Mouse (Mus musculus) liver, embryonic 14.5 days (tissue): ENCODE measurements around the gene Ppard. TPM values are rescaled to one million over a fixed set of nuclear protein-coding genes. Genes with fewer than 3 reads are reported as not detected.
"Not testable (repeated sequence)": the region's sequence is repeated elsewhere in the genome, so short reads cannot be mapped to it uniquely, and the experiment has no call there.

Source experiments
- ATAC-seq: fragments of 200-750 bp; cut with Nextera tagmentation; 2 replicates; pipeline ENCODE4 v1.8.0; 2017; ENCODE audit warnings: moderate number of reproducible peaks, mild to moderate bottlenecking, moderate library complexity; ENCODE audit not compliant: insufficient read depth
- DNase-seq, 3 experiments: peaks; one replicate each; pipeline ENCODE4 v3.0.0-alpha.2; 2012 to 2013; ENCODE audit warnings: low read depth in 3 of 3, low spot score in 3 of 3
- H3K27ac ChIP-seq: fragments of 300-500 bp; sonication (generic); 2 replicates; pipeline ENCODE4 v1.5.1; 2014; ENCODE audit warnings: moderate library complexity, mild to moderate bottlenecking, control low read depth, inconsistent platforms
- H3K27me3 ChIP-seq: fragments of 300-500 bp; sonication (generic); 2 replicates; pipeline ENCODE4 v1.6.1; 2014; ENCODE audit warnings: mild to moderate bottlenecking, low read length, moderate library complexity; ENCODE audit not compliant: control insufficient read depth, insufficient read depth
- H3K36me3 ChIP-seq: fragments of 300-500 bp; sonication (generic); replicated peaks from 2 replicates; pipeline ENCODE4 v1.6.1; 2014; ENCODE audit warnings: low read depth; ENCODE audit not compliant: control insufficient read depth, insufficient read depth
- H3K4me1 ChIP-seq, 2 experiments: fragments of 200-500 bp in 1 of 2; fragments of 300-500 bp in 1 of 2; sonication (generic) in 1 of 2; replicated peaks; 2 replicates each; pipeline ENCODE4 v1.6.1; 2012 to 2014; ENCODE audit warnings: antibody characterized with exemption in 1 of 2, inconsistent platforms in 1 of 2, low read length in 1 of 2; ENCODE audit not compliant: control insufficient read depth in 2 of 2, insufficient read depth in 2 of 2
- H3K4me2 ChIP-seq: fragments of 300-500 bp; sonication (generic); 2 replicates; pipeline ENCODE4 v1.6.1; 2014; ENCODE audit warnings: low read depth, mild to moderate bottlenecking, control low read depth, moderate library complexity
- H3K4me3 ChIP-seq, 2 experiments: fragments of 200-500 bp in 1 of 2; fragments of 300-500 bp in 1 of 2; sonication (generic) in 1 of 2; 2 replicates each; pipeline ENCODE4 v1.5.1; 2012 to 2014; ENCODE audit warnings: low read depth in 2 of 2, low read length in 2 of 2, mild to moderate bottlenecking in 2 of 2, control low read depth in 1 of 2, inconsistent platforms in 1 of 2, moderate library complexity in 1 of 2; ENCODE audit not compliant: insufficient read depth in 1 of 2
- H3K9ac ChIP-seq: fragments of 300-500 bp; sonication (generic); replicated peaks from 2 replicates; pipeline ENCODE4 v1.6.1; 2014; ENCODE audit warnings: mild to moderate bottlenecking, control low read depth, moderate library complexity
- H3K9me3 ChIP-seq: fragments of 300-500 bp; sonication (generic); 2 replicates; pipeline ENCODE4 v1.6.1; 2016; ENCODE audit warnings: low read length, mixed read lengths; ENCODE audit not compliant: control insufficient read depth
- CTCF ChIP-seq: IDR thresholded peaks from 2 replicates; pipeline ENCODE4 v1.5.1; 2016; ENCODE audit warnings: antibody characterized with exemption, low read depth, control low read depth
- EP300 ChIP-seq: IDR thresholded peaks from 2 replicates; pipeline ENCODE4 v1.6.1; 2016; ENCODE audit warnings: antibody characterized with exemption, low read depth
- WGBS: fragments of 180-500 bp; shearing (Covaris S2); extraction: QIAGEN DNeasy Blood & Tissue Kit; methylation state at CpG from one replicate; pipeline ENCODE4 v1.1.7; 2014; ENCODE audit not compliant: insufficient replicate concordance; 5-methylcytosine and 5-hydroxymethylcytosine counted together
- polyA plus RNA-seq, 2 experiments: library from polyadenylated mRNA; depleted of rRNA in 1 of 2; stranded (reverse) in 1 of 2; unstranded in 1 of 2; fragments of >200 nt; fragmentation: Nextera tagmentation in 1 of 2; extraction: Ambion mirVana in 1 of 2; gene quantifications; 2 replicates each; pipeline versions ENCODE4 v1.2.1 to v1.2.3; 2012 to 2014

Ppard gene
- polyA plus RNA-seq, 2 experiments, result 0.76 to 5.6 TPM

GRCm38 (mm10) chr17:28323786-28324185, 91.3 kb downstream of the Ppard start:
- Histone ChIP-seq H3K9me3 (no peaks in the 10 kb centered on the region; the same call in 1 of the 2 replicates), H3K27ac (no peak overlapping the region), H3K4me3 (no peak overlapping the region), H3K36me3 (no peaks in the 10 kb centered on the region), H3K27me3 (no peaks in the 10 kb centered on the region), H3K4me1 (peaks cover 0 to 8% of the 10 kb centered on the region in 2 experiments; a peak in 3 of 4 replicates), H3K4me2 (no peak overlapping the region), H3K9ac (no peak overlapping the region)
- DNase-seq (no peak), ATAC-seq (no peak)
- TF ChIP-seq CTCF (no peak), EP300 (no peak)
- 81% methylated on average over 8 of the region's 8 CpGs for WGBS

GRCm38 (mm10) chr17:28324416-28324815, 91.9 kb downstream of the Ppard start:
- H3K9ac ChIP-seq, H3K4me3 ChIP-seq, H3K27me3 ChIP-seq, H3K27ac ChIP-seq, ATAC-seq, H3K9me3 ChIP-seq, H3K4me1 ChIP-seq, H3K4me2 ChIP-seq, DNase-seq, H3K36me3 ChIP-seq: not testable (repeated sequence)
- 80% methylated on average over 7 of the region's 7 CpGs for WGBS
- peak; percentile 46 for TF ChIP-seq CTCF

- Histone ChIP-seq H3K9ac (no peak overlapping the region), H3K36me3 (peaks cover 16% of the 10 kb centered on the region), H3K27ac (no peak overlapping the region), H3K4me1 (peaks cover 4 to 16% of the 10 kb centered on the region in 2 experiments), H3K27me3 (no peaks in the 10 kb centered on the region), H3K4me3 (no peak overlapping the region), H3K9me3 (no peaks in the 10 kb centered on the region; the same call in 1 of the 2 replicates), H3K4me2 (no peak overlapping the region)
- no peak for ATAC-seq
- 79% methylated on average over 8 of the region's 8 CpGs for WGBS
- TF ChIP-seq CTCF, result no peak
- no peak for TF ChIP-seq EP300
- DNase-seq, result no peak
Observed at GRCm38 (mm10) chr17:28325751-28326150, 93.3 kb downstream of the Ppard start.

- H3K9me3 ChIP-seq, result no peaks in the 10 kb centered on the region; the same call in 1 of the 2 replicates
- 69% methylated on average over 3 of the region's 3 CpGs for WGBS
- no peak overlapping the region for H3K4me2 ChIP-seq
- H3K36me3 ChIP-seq, result peaks cover 23% of the 10 kb centered on the region
- H3K9ac ChIP-seq, result no peak overlapping the region
- H3K4me3 ChIP-seq, result no peak overlapping the region
- peaks cover 4 to 16% of the 10 kb centered on the region in 2 experiments for H3K4me1 ChIP-seq
- TF ChIP-seq EP300, result no peak
- H3K27ac ChIP-seq, result no peak overlapping the region
- no peaks in the 10 kb centered on the region for H3K27me3 ChIP-seq
- DNase-seq, result no peak
- no peak for ATAC-seq
Observed at GRCm38 (mm10) chr17:28326951-28327350, 94.5 kb downstream of the Ppard start.

- TF ChIP-seq EP300, result no peak
- no peak for TF ChIP-seq CTCF
- WGBS, result 20% methylated on average over 22 of the region's 22 CpGs
- no peak for DNase-seq
Observed at GRCm38 (mm10) chr17:28327673-28328325, 95.3 kb downstream of the Ppard start.

More at GRCm38 (mm10) chr17:28327673-28328325, 95.3 kb downstream of the Ppard start:
- Histone ChIP-seq H3K9ac (peak overlapping the region; percentile 76), H3K4me2 (peak overlapping the region; percentile 85), H3K27me3 (no peaks in the 10 kb centered on the region), H3K9me3 (no peaks in the 10 kb centered on the region; the same call in 1 of the 2 replicates), H3K36me3 (peaks cover 23% of the 10 kb centered on the region), H3K4me1 (peaks cover 4 to 16% of the 10 kb centered on the region in 2 experiments), H3K4me3 (peak overlapping the region; percentile 48 to 71), H3K27ac (peak overlapping the region; percentile 41)
- peak; percentile 34 for ATAC-seq
